Mouse (Mus musculus): ENCODE data around the gene Nup188.

The Nup188 gene

DNA sequence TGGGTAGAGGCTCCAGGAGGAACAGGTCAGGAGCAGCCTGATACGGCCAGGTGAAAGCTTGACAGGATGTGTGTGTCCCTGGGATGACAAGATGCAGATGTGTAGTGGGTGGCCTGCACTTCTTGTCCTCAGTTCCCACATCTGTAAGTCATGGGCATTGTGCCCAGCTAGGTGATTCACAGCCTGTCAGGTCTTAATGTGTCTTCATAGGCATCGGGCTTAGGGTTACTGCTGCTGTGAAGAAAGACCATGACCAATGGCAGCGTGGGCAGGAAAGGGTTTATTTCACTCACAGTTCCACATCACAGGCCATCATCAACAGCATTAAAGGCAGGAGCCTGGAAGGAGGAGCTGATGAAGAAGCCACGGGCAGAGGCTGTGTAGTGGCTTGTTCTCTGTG is 99.4 kb downstream of the Nup188 start:
- no peak for DNase-seq (ENCODE audit: low read depth, low spot score)

- DNase-seq (ENCODE audit: low read depth, low spot score): no peak
Measured at GRCm38 (mm10) chr2:30386913-30387312, 100.7 kb downstream of the Nup188 start.

DNA sequence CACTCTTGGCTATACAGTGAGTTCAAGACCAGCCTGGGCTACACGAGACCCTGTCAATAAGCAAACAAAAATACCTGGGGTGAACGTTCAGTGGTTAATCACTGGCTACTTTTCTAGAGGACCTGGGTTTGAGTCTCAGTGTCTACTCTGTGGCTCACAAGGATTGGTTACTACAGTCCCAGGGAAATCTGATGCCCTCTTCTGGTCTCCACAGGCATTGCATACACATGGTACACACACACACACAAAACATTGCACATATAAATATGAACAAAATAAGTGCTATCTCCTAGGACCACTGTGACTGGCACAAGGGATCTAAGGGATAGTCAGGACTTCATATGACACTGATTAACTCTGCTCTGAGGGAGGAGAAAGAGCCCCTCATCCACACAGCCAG is 102.8 kb downstream of the Nup188 start:
- DNase-seq (ENCODE audit: low read depth, low spot score): no peak

DNA sequence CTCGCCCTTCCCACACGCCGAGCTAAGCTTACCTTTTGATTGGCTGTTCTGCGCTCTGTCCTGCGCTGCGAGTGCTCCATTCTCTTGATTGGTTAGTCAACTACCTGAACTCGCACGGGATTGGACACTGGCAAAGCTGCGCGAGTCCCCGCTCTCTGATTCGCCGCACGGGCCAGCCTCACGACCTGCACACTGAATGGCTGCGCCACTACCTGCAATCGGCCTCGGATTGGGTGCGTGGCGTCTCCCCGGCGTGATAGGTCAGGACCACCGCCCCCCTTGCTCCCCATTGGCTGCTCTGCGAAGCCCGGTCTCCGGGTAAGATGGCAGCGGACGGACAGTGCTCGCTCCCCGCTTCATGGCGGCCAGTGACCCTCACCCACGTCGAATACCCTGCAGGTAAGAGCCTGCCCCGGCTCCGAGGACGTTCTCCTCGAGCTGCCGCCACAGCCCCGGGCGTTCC is 105.9 kb downstream of the Nup188 start, which contains the start of gene Dolpp1:
Gene Dolpp1 (plus strand): TSS at position 141 of the 463 bp plus-strand sequence.
- DNase-seq (ENCODE audit: low read depth, low spot score): peak; percentile 95

DNA sequence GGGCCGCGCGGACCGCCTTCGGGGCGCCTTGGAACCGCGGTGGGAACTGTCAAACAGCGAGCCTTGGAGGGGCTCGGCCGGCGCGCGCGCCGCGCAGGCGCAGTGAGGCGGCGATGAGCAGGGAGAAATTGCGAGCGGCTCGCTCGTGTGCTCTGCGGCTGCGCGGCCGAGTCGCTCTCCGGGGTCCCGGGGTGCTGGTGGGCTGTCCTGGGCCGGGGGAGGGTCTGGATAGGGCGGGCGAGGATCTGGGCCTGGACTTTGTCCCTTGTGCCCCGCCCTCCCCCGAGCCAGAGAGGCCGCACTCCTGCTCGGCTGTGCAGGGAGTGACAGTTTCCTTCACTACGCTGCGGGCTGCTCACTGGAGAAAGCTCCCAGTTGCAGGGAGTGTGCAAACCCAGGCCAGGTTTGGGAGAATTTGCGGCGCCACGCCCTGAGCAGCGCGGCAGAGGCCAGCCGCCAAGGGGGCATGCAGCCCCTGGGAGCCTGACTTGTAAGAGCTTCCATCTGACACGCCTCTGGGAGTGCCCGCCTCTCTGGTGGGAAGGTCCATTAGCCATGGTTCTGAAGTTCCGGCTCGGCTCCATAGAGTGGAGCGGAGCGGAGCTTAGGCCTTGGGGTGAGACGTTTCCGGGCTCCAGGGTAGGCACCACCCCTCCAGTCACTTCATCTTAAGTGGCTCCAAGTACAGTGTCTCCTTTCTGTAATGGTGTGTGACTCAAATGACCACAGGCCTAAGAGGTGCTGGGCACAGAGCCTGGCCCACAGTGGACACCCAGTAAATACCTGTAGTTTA is 106.6 kb downstream of the Nup188 start:
- peak; percentile 83 for DNase-seq (ENCODE audit: low read depth, low spot score)

- DNase-seq (ENCODE audit: low read depth, low spot score): no peak
Measured at GRCm38 (mm10) chr2:30393370-30393656, 107.1 kb downstream of the Nup188 start.

All from embryo, embryonic 11.5 days (tissue).